Mouse (Mus musculus): Measurements from ENCODE around the gene Sass6. TPM values are rescaled to one million over a fixed set of nuclear protein-coding genes. Genes with fewer than 3 reads are reported as not detected.
"Not testable (repeated sequence)": the region's sequence is repeated elsewhere in the genome, so short reads cannot be mapped to it uniquely, and the experiment has no call there.

The Sass6 gene
- total RNA-seq, 4 experiments from 2014 or later, result 1.7 to 2.3 (median 1.9) TPM

DNA sequence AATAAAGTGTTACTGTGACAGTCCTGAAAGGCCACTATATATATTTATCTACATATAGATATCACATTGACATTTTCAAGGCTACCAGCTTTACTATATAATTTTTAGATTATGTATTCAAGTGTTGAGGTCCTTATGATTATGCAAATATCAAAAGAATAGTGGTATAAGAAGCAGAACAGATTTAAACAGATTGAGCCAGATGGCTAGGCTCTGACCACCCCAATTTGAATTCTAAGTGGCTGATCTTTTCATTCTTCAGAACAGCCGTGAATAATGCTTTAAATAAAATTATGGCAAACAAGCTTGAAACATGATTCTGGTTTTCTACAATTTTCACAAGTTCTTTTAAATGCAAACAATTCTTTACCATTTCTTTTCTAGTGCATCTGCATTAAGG lies 36.7 kb downstream of the Sass6 start:
- no peak for DNase-seq (ENCODE audit: low spot score)

- DNase-seq (ENCODE audit: low spot score), result no peak
Observed at GRCm38 (mm10) chr3:116632971-116633370, 38.2 kb downstream of the Sass6 start.

- DNase-seq (ENCODE audit: low spot score), result no peak
Observed at GRCm38 (mm10) chr3:116634091-116634490, 39.3 kb downstream of the Sass6 start.

- no peak for DNase-seq (ENCODE audit: low spot score)
Observed at GRCm38 (mm10) chr3:116634853-116635252, 40.1 kb downstream of the Sass6 start.

DNA sequence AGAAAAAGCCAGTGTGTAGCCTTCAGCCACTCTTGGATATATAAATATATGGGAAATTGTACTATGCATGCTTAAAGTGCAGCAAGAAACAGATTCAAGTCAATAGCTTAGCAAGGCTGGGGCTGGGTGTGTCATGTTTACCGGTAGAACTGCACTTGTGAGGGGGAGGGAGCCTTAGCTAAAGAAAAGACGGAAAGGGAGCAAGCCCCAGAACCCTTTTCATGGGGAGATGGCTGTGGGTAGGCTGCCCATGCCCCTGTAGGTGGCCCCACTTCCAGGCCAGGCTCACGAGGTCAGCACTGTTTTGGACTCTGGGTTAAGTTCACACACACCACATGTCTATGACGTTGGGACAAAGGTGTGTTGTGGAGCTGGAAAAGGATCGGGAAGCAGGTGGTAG lies 41.0 kb downstream of the Sass6 start:
- DNase-seq (ENCODE audit: low spot score), result no peak

GRCm38 (mm10) chr3:116637693-116638476 lies 43.1 kb downstream of the Sass6 start:
- DNase-seq (ENCODE audit: low spot score), result no peak

DNA sequence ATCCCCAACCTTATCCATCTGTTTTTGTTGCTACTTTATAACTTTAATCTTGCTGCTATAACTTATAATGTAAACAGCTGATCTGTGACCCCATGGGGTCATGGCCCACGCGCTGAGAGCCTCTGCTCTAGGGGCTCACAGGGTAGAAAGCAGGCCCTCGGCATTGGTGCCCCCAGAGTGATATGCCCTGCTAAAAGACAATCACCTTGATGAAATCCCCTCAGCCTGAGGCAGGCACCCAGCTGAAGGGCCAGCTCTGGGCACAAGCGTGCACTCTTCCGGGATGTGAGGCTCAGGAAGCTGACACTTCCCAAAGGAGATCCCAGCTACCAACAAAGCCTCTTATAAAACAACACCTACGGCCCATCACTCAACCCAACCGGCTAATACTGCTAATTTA lies 43.8 kb downstream of the Sass6 start:
- DNase-seq (ENCODE audit: low spot score), result no peak

DNA sequence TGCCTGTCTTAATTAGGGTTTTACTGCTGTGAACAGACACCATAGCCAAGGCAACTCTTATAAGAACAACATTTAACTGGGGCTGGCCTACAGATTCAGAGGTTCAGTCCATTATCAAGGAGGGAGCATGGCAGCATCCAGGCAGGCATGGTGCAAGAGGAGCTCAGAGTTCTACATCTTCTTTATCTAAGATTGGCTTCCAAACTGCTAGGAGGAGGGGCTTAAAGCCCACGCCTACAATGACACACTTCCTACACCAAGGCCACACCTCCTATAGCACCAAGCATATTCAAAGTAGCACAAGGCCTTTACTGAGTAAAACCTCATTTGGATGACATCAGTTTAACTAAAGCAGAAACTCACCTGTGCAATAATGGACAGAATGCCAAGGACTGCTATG lies 45.2 kb downstream of the Sass6 start:
- DNase-seq (ENCODE audit: low spot score), result no peak

GRCm38 (mm10) chr3:116641811-116642371 lies 47.1 kb downstream of the Sass6 start:
- peak; percentile 19 for DNase-seq (ENCODE audit: low spot score)

DNA sequence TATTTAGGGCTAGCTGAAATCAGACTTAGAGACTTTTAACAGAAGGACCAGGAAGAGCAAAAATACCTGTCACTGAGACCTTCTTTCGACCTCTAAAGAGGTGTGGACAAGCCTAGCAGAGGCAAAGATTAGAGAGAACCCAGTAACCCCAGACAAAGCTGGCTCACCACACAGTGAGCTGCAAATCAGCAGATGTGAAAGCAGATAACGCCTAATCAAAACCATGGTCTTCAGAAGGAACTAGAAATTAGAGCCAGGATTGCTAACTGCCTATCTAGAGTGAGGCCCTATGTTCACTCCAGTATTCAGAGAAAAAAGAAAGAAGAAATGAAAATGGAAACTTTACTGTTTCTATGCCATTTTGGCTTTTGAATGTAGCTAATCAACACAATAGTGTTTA lies 47.6 kb downstream of the Sass6 start:
- no peak for DNase-seq (ENCODE audit: low spot score)

- no peak for DNase-seq (ENCODE audit: low spot score)
Observed at GRCm38 (mm10) chr3:116646387-116646786, 51.6 kb downstream of the Sass6 start.

DNA sequence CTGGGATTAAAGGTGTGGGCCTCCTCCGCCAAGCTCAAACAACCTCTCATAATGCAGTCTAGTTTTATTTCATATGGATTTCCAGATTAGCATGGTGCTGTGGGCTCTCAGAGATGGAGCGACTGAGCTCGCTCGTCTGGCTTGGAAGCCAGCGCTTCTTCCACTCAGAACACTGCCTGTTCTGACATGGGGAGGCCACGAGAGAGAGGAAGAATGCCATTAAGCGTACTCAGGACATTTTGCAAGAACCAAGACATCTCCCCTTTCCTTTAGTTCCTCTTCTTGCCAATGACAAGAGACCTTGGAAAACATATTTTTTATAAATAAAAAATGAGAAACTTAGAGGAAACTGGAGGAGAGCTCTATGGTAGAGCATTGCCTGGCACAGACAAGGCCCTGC lies 54.0 kb downstream of the Sass6 start:
- no peak for DNase-seq (ENCODE audit: low spot score)

DNA sequence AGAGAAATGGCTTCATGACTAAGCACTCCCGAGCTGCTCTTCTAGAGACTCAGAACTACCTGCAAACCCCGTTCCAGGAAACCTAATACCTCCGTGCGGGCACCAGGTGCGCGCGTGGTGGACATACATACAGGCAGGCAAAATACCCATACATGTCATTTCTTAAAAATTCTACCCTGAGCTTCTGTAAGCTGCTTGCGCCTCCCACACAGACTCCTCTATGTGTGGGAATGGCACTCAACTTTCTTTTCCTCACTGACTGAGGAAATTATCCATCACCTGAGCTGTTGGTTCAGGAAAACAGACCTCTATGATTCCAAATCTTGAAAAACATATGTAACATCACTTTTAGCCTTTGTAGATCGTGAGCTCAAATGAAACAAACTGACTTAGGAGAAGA lies 55.9 kb downstream of the Sass6 start:
- DNase-seq (ENCODE audit: low spot score), result no peak

DNA sequence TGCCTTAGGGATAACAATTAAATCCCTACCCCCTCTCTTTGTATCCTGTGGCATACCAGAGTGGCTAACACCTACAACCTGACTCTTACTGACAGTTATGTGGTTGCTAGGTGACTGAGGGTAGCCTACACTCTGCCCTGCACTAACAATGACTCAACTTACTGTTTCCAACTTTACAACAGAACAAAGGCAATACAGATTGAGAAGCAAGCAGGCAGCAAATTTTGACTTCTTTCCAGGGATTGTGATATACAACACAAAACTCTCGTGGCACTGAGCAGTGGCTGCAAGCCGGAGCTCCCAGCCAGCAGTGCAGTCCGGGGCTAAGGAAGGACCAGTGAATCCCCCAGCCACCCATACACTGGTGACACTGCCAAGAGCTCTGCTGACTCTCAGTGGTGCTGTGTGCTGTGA lies 57.3 kb downstream of the Sass6 start:
- DNase-seq (ENCODE audit: low spot score), result no peak

DNA sequence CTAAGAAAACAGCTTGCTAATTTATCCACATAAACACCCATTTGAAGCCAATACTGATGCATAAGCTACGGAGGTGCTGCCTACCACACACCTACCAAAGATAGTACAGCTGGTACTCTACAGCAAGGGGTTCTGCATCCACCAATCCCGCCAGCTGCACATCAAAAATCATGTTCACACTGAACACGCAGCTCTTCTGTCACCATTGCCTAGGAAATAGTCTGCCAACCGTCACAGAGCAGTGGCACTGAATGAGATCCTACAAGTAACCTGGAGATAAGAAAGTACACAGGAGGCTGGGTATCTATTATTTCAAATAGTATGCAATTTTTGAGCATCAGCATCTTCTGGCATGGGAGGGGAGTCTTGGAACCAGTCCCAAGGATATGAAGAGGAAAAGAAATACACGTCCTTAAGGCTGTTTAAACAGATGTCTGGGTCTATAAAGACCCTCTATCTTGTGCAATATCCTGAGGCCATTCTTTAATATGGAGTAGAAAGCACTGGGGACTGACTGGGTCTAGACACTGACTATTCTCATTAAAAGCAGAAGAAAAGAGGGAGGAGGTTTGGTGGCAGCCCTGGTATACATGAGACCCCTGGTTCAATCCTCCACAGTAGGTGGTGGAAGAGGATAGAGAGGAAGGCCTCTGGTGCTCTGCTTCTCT lies 58.6 kb downstream of the Sass6 start:
- no peak for DNase-seq (ENCODE audit: low spot score)

DNA sequence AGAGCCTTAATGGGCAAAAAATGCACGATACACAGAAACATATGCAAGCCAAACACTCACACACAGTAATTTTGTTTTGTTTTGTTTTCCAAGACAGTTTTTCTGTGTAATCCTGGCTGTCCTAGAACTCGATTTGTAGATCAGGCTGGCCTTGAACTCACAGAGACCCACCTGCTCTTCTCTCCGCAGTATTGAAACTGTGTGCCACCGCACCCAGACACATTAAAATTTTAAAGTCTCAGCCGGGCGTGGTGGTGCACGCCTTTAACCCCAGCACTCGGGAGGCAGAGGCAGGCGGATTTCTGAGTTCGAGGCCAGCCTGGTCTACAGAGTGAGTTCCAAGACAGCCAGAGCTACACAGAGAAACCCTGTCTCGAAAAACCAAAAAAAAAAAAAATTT lies 59.3 kb downstream of the Sass6 start:
- not testable (repeated sequence) for DNase-seq (ENCODE audit: low spot score)

GRCm38 (mm10) chr3:116656184-116656965 lies 61.6 kb downstream of the Sass6 start:
- no peak for DNase-seq (ENCODE audit: low spot score)

GRCm38 (mm10) chr3:116658928-116659565 lies 64.3 kb downstream of the Sass6 start:
- DNase-seq (ENCODE audit: low spot score), result no peak

DNA sequence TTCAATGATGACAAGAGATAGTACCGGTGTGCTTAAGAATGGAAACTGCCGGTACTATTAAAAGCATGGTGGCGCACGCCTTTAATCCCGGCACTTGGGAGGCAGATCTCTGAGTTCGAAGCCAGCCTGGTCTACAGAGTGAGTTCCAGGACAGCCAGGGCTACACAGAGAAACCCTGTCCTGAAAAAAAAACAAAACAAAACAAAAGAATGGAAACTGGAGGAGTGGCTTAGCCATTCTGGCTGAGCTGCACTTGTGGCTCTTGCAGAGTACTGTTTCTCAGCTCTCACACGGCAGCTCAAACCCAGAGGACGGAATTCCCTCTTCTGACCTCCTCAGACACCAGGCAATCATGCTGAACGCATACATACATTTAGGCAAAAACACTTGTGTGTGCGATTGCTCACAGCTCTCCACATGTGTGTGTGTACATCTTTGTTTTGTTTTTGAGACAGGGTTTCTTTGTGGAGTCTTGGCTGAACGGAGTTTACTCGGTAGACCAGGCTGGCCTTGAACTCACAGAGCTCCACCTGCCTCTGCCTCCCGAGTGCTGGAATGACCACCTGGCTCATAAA lies 65.2 kb downstream of the Sass6 start:
- DNase-seq (ENCODE audit: low spot score), result no peak

- DNase-seq (ENCODE audit: low spot score), result no peak
Observed at GRCm38 (mm10) chr3:116661288-116661869, 66.6 kb downstream of the Sass6 start.

DNA sequence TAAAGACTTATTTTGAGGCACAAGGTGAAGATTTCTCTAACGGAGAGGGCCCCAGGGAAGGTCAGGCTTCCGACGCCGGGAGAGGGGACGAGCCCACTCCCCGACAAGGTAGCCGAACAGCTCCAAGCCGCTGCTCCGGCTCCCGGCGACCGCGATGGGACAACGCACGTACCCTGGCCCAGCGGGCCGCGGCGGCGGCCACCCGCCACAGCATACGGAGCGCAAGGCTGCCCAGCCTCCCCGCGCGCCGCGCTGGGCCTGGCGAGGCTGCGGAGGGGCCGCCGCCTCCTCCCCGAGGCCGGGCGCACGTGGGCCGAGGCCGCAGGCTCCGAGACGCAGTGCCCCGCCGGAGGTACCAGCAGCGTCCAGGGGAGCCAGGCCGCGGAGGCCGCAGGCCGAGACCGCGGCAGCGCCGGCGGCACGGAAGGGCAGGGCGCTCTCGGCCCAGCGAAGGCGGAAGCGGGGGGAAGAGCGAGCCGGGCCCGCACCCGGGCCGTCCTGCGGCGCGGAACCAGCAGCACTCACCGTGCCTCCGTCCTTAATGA lies 67.2 kb downstream of the Sass6 start:
- DNase-seq (ENCODE audit: low spot score), result no peak
